Mouse (Mus musculus) G1E (cell line): Measurements from ENCODE around the gene Tnpo3.

Experiments used
- CTCF ChIP-seq: IDR thresholded peaks from 2 replicates; pipeline ENCODE4 v1.5.1; 2012; ENCODE audit warnings: low read depth, low read length, inconsistent platforms, mixed read lengths
- GATA1 ChIP-seq: IDR thresholded peaks from 2 replicates; pipeline ENCODE4 v1.6.1; 2012; ENCODE audit warnings: borderline replicate concordance, low read length, inconsistent platforms, mixed read lengths
- POLR2AphosphoS5 ChIP-seq: IDR thresholded peaks from 2 replicates; pipeline ENCODE4 v1.6.1; 2012; ENCODE audit warnings: low read depth, low read length, inconsistent platforms; ENCODE audit not compliant: insufficient replicate concordance
- TAL1 ChIP-seq: conservative IDR thresholded peaks from 2 replicates; pipeline ENCODE4 v1.6.1; 2012; ENCODE audit warnings: low read depth, low read length, inconsistent platforms, mixed read lengths

- TF ChIP-seq CTCF (no peak), GATA1 (no peak), TAL1 (no peak), POLR2AphosphoS5 (no peak)
These were observed 30.1 kb upstream of the Tnpo3 start for GRCm38 (mm10) chr6:29639580-29640419.
